Mouse (Mus musculus) testis, postnatal 10 days (tissue): ENCODE measurements around the gene Krtap26-1.

ENCODE experiments used
- DNase-seq: peaks from one replicate; pipeline ENCODE4 v3.0.0; 2021; ENCODE audit warnings: low spot score

Krtap26-1 gene

GRCm38 (mm10) chr16:88647358-88647846, at the start of gene Krtap26-1:
Krtap26-1 (minus strand) TSS chr16:88647796.
- DNase-seq, result no peak

DNA sequence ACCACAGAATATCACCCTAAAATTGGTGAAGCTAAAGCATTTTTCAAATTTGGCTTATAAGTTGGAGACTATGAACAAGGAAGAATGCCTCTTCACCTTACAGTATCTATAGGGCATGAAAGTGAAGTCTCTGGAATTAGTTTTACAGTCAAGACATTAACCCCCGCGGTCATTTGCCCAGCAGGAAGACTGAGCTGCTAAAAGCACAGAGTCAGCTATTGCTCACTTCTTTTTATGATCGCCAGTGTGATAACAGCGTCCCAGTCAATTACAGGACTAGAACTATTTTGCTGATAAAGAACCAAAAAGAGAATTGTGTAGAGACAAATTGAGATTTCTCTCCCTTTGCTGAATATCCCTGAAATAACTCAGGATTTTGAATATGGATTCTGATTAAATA, 48.7 kb upstream of the Krtap26-1 start:
- no peak for DNase-seq

DNA sequence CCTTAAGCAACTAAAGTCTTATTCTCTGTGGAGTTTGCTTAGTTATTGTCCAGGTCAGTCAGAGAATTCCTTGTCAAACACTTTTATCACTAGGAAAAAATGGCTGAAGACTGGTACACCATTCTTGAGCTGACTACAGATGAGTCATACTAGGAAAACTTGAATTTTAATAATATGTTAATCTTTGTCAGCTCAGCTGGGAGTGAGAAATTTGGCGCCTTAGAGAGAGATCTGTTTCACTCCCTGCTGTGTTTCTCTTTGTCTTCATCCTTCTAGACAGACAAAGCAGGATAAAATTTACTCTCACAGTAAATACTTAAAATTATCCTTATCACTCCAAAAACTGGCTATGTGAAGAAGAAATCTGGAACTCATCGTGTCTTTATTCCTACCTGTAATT, 33.7 kb upstream of the Krtap26-1 start:
- DNase-seq, result no peak

DNA sequence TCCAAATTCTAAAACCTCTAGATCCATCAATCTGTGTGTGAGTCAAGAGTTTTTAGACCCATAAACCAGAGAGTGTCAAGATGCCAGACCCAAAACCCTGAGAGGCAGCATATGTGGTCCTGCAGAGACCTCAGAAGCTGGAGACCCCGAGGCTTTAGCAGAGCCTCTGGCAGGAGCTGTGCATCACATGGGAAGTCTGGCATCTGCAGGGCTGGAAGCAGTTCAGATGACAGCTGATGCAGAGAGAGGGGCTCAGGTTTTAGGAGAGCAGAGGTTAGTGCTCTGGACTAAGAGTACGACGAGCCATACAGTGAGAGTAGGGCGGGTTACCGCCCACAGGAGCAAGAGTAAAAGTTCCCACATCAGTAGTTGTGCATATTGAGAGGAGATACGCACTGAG, 31.5 kb upstream of the Krtap26-1 start:
- no peak for DNase-seq

DNA sequence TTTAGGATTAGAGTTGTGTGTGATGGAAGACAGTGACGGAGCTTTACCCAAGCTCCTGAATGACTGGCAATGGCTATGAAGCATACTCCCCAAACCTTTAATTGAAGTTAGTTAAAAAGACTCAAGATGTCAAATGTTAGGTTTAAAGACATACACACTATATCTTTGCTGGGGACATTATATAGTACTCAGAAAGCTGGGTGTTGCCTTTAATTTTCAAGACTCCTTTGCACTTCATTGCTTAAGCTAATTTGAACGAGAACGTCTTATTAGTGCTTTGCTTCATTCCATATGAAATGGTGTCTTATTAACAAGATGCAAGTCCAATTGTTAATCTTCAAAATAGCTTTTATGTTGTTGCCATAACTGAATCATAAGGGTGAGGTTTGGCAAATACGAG, 24.0 kb upstream of the Krtap26-1 start, which contains the start of gene Krtap27-1:
TSS of gene Krtap27-1 (minus strand) at position 101 of the 400 bp plus-strand sequence.
- DNase-seq, result no peak

GRCm38 (mm10) chr16:88657426-88657825, 9.8 kb upstream of the Krtap26-1 start:
- DNase-seq, result no peak

GRCm38 (mm10) chr16:88651952-88652351, 4.4 kb upstream of the Krtap26-1 start:
- no peak for DNase-seq

GRCm38 (mm10) chr16:88651082-88651481, 3.5 kb upstream of the Krtap26-1 start:
- no peak for DNase-seq

GRCm38 (mm10) chr16:88646366-88647111, 1.1 kb downstream of the Krtap26-1 start:
- DNase-seq, result no peak

DNA sequence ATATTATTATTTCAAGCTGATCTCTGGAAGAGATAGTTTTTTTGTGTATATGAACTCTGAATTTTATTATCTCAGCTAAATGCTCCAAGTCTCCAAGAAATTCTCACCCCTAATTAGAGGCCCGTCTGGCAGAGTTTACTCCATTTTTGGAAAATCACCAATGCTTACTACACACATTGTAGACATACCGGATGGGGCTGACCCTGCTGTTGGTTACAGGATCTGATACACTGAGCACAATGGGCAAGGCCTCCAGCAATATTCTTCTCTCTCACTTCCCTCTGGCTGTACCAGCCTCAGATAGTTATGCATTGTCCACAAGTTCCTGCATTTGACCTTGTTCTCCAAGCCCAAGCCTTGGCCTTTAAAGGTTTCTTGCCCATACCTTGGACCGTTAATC, 7.5 kb downstream of the Krtap26-1 start:
- DNase-seq, result no peak

GRCm38 (mm10) chr16:88635142-88635541, 12.5 kb downstream of the Krtap26-1 start:
- DNase-seq, result no peak

GRCm38 (mm10) chr16:88631474-88631873, 16.1 kb downstream of the Krtap26-1 start:
- no peak for DNase-seq

DNA sequence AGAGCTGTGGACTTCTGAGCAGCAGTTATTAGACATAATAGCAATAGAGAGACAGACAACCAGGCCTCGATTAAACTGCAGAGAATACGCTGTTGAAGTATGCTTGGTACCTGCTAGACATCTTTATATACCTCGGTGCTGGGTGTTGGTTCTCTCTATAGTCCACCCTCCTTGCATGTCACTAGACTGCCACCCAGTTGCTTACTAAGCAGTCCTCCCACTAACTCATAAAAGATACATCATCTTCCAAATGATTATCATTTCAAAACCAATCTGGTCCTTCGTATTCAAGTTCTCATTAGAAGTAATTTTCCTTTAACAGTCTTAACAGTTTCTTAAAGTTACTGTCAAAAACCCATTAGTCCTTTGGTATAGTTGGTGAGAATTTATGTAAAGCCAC, 20.0 kb downstream of the Krtap26-1 start, which contains the start of gene 2310079G19Rik:
TSS of gene 2310079G19Rik (minus strand) at position 101 of the 400 bp plus-strand sequence.
- no peak for DNase-seq

DNA sequence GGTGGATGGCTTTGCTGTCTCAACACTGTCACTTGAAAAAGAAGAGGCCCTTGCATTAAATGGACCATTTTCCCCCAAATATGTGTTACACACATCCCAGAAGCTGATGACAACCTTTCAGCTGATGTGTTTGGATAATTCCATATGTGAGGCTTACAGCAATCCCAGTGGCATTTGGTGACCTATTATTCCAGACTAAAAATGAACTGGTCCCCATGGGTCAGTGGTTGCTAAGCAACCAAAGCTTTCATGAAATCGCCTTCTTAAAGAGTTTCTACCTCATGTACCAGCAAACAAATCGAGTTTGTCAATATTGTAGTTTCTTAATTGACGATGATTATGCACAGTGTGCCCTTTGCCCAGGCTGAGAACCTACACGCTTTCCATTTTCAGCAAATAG, 34.9 kb downstream of the Krtap26-1 start:
- no peak for DNase-seq

GRCm38 (mm10) chr16:88611922-88612321, 35.7 kb downstream of the Krtap26-1 start, which contains the start of gene Krtap24-1:
Krtap24-1 (minus strand) TSS chr16:88612279.
- no peak for DNase-seq

- no peak for DNase-seq
Observed at GRCm38 (mm10) chr16:88604570-88604969, 43.0 kb downstream of the Krtap26-1 start.

GRCm38 (mm10) chr16:88602464-88602863, 45.1 kb downstream of the Krtap26-1 start:
- DNase-seq, result no peak

DNA sequence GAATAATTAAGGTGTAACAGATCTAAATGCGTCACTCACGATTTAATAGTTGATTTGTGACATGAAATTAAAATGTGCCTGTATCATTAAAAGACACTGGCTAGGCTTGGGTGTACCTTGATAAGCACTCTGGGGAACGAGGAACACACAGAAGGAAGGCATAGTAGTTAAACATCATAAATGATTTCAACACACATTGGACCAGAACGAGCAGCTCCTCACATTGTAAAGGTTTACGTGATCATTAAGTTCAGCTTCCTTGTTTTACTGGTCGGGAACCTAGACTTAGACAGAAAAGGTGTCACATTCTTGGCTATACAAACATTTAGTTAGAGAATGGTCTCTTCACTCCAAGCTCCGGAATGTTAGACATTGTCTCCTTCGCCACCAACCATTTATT, 47.3 kb downstream of the Krtap26-1 start:
- no peak for DNase-seq

- DNase-seq, result no peak
Observed at GRCm38 (mm10) chr16:88599504-88600237, 47.9 kb downstream of the Krtap26-1 start.
